Mouse (Mus musculus) C2C12 (cell line): ENCODE data around the gene Slc17a7. TPM values are rescaled to one million over a fixed set of nuclear protein-coding genes. Genes with fewer than 3 reads are reported as not detected.
"Not testable (repeated sequence)": the region's sequence is repeated elsewhere in the genome, so short reads cannot be mapped to it uniquely, and the experiment has no call there.

Experiments
- H3K27me3 ChIP-seq: one replicate; pipeline ENCODE4 v1.6.1; 2011; ENCODE audit not compliant: control insufficient read depth, insufficient read depth, insufficient read length
- H3K36me3 ChIP-seq: one replicate; pipeline ENCODE4 v1.6.1; 2011; ENCODE audit not compliant: control insufficient read depth, insufficient read depth
- H3K4me3 ChIP-seq: one replicate; pipeline ENCODE4 v1.5.1; 2011; ENCODE audit warnings: mild to moderate bottlenecking, control low read depth; ENCODE audit not compliant: poor library complexity, insufficient read depth, severe bottlenecking
- H3K79me2 ChIP-seq: one replicate; pipeline ENCODE4 v1.6.1; 2011; ENCODE audit not compliant: control insufficient read depth, insufficient read depth
- H3K79me3 ChIP-seq: one replicate; pipeline ENCODE4 v1.6.1; 2011; ENCODE audit warnings: low read depth, control low read depth
- H3ac ChIP-seq: one replicate; pipeline ENCODE3; 2011; ENCODE audit warnings: low read depth; ENCODE audit not compliant: control insufficient read depth, insufficient read length
- CEBPB ChIP-seq: IDR thresholded peaks from one replicate; pipeline ENCODE4 v1.6.1; 2011; ENCODE audit warnings: low read depth, mild to moderate bottlenecking, control low read depth, moderate library complexity
- CTCF ChIP-seq: IDR thresholded peaks from one replicate; pipeline ENCODE4 v1.5.1; 2011; ENCODE audit not compliant: control insufficient read depth, insufficient read depth, insufficient read length
- FOSL1 ChIP-seq: IDR thresholded peaks from one replicate; pipeline ENCODE4 v1.8.0; 2011; ENCODE audit warnings: mild to moderate bottlenecking, low read length; ENCODE audit not compliant: poor library complexity, insufficient read depth, severe bottlenecking
- MAX ChIP-seq: IDR thresholded peaks from one replicate; pipeline ENCODE4 v1.6.1; 2011; ENCODE audit warnings: mild to moderate bottlenecking, control low read depth
- MYOD1 ChIP-seq: IDR thresholded peaks from one replicate; pipeline ENCODE4 v1.6.1; 2011; ENCODE audit warnings: low read depth; ENCODE audit not compliant: control insufficient read depth, insufficient read length
- MYOG ChIP-seq: IDR thresholded peaks from one replicate; pipeline ENCODE4 v1.6.1; 2011; ENCODE audit not compliant: control insufficient read depth, insufficient read length; ENCODE audit errors: extremely low read depth
- USF1 ChIP-seq: IDR thresholded peaks from one replicate; pipeline ENCODE4 v1.6.1; 2011; ENCODE audit warnings: low read depth, mild to moderate bottlenecking, control low read depth, moderate library complexity
- polyA plus RNA-seq: library from polyadenylated mRNA; unstranded; fragments of >200 nt; fragmentation: generic; extraction: Trizol; gene quantifications from one replicate; pipeline ENCODE4 v1.2.1, GENCODE M21; 2012; ENCODE audit warnings: missing spikeins

Gene Slc17a7
- polyA plus RNA-seq, 1 experiment = 0.14 TPM

- H3ac ChIP-seq = no peak overlapping the region
- peaks cover 55% of the 10 kb centered on the region for H3K27me3 ChIP-seq
- no peaks in the 10 kb centered on the region for H3K79me2 ChIP-seq
- no peak overlapping the region for H3K4me3 ChIP-seq
- no peak for TF ChIP-seq FOSL1
- no peak for TF ChIP-seq USF1
- TF ChIP-seq MYOG = no peak
- TF ChIP-seq CEBPB = no peak
- no peak for TF ChIP-seq MYOD1
- no peak for TF ChIP-seq MAX
- no peak for TF ChIP-seq CTCF
- no peaks in the 10 kb centered on the region for H3K79me3 ChIP-seq
- H3K36me3 ChIP-seq = no peaks in the 10 kb centered on the region
These were observed 3.2 kb downstream of the Slc17a7 start for GRCm38 (mm10) chr7:45166950-45167401.

- Histone ChIP-seq H3K79me3 (no peaks in the 10 kb centered on the region), H3K36me3 (no peaks in the 10 kb centered on the region), H3K4me3 (no peak overlapping the region), H3K27me3 (peaks cover 55% of the 10 kb centered on the region), H3ac (no peak overlapping the region), H3K79me2 (no peaks in the 10 kb centered on the region)
- TF ChIP-seq MAX (no peak), FOSL1 (no peak), USF1 (no peak), MYOD1 (no peak), MYOG (no peak), CTCF (no peak), CEBPB (no peak)
These were observed 4.2 kb downstream of the Slc17a7 start for GRCm38 (mm10) chr7:45167761-45168445.

GRCm38 (mm10) chr7:45168656-45169055 lies 4.9 kb downstream of the Slc17a7 start:
- Histone ChIP-seq H3K27me3 (peaks cover 53% of the 10 kb centered on the region), H3K79me3 (no peaks in the 10 kb centered on the region), H3ac (no peak overlapping the region), H3K79me2 (no peaks in the 10 kb centered on the region), H3K4me3 (no peak overlapping the region), H3K36me3 (no peaks in the 10 kb centered on the region)
- no peak for TF ChIP-seq MYOG
- TF ChIP-seq MYOD1 = no peak

- Histone ChIP-seq H3ac (no peak overlapping the region), H3K36me3 (no peaks in the 10 kb centered on the region), H3K27me3 (peaks cover 47% of the 10 kb centered on the region), H3K4me3 (no peak overlapping the region), H3K79me3 (no peaks in the 10 kb centered on the region), H3K79me2 (no peaks in the 10 kb centered on the region)
- TF ChIP-seq MYOD1 (no peak), USF1 (no peak), MAX (no peak), CEBPB (no peak), CTCF (no peak), FOSL1 (no peak), MYOG (no peak)
These were observed 5.7 kb downstream of the Slc17a7 start for GRCm38 (mm10) chr7:45169495-45169894.

GRCm38 (mm10) chr7:45172974-45173373 lies 9.2 kb downstream of the Slc17a7 start:
- Histone ChIP-seq H3K79me3 (no peaks in the 10 kb centered on the region), H3K4me3 (no peak overlapping the region), H3K79me2 (no peaks in the 10 kb centered on the region), H3ac (no peak overlapping the region), H3K36me3 (no peaks in the 10 kb centered on the region), H3K27me3 (peaks cover 55% of the 10 kb centered on the region)
- no peak for TF ChIP-seq MYOG
- no peak for TF ChIP-seq USF1
- TF ChIP-seq CTCF = no peak
- no peak for TF ChIP-seq MYOD1
- TF ChIP-seq MAX = no peak
- no peak for TF ChIP-seq CEBPB
- TF ChIP-seq FOSL1 = no peak

- H3K27me3 ChIP-seq = peaks cover 50% of the 10 kb centered on the region
- H3K79me2 ChIP-seq, H3ac ChIP-seq, H3K79me3 ChIP-seq, H3K36me3 ChIP-seq, H3K4me3 ChIP-seq: not testable (repeated sequence)
These were observed 10.0 kb downstream of the Slc17a7 start for GRCm38 (mm10) chr7:45173772-45174171.
